Mouse (Mus musculus) adrenal gland, adult 18-20 months (tissue): ENCODE data around the gene A930004D18Rik. TPM values are rescaled to one million over a fixed set of nuclear protein-coding genes. Genes with fewer than 3 reads are reported as not detected.

Experiments used
- DNase-seq, 2 experiments: peaks; one replicate each; pipeline ENCODE4 v3.0.0; 2021 to 2022; ENCODE audit warnings: low spot score in 2 of 2
- long read RNA-seq, 2 experiments: library from polyadenylated mRNA; stranded (forward); transcript quantifications; one replicate each; pipeline ENCODE4 v2.0.0; 2021
- total RNA-seq, 2 experiments: library from RNA; stranded (reverse); gene quantifications; 1 replicate in 1 of 2; 2 replicates in 1 of 2; pipeline ENCODE4 v1.2.3; 2021

A930004D18Rik gene
- total RNA-seq, result 1 to 10 TPM; 1.4 to 2.3 TPM
- long read RNA-seq, experiment 1, partial matches to known transcripts, result 0 of 1 reads
- long read RNA-seq, experiment 1, other reads (novel, unspliced or antisense), result 0 of 1 reads
- long read RNA-seq, experiment 2, partial matches to known transcripts, result 0 of 4 reads
- long read RNA-seq, experiment 2, other reads (novel, unspliced or antisense), result 2 of 4 reads

DNA sequence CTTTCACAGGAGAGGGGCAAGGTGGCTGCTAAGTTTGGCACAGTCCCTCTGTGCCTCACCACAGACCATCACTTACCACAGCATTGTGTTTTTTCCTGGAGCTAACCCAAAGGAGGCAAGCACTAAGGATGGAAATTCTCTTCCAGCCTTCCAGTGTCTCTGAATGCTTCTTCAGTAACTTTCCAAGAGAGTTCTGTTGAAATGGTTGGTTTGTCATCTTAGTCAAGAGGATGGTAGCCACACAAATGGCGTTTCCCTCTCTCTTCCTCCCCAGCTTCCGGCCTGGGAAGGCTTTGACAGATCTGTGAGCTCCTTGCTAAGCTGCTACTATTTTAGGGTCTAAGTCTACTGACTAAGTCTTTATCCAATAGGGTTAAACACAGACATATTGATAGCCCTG lies at the start of gene A930004D18Rik:
Gene A930004D18Rik (minus strand): TSS at position 247 of the 400 bp plus-strand sequence.
- DNase-seq, result no peak

DNA sequence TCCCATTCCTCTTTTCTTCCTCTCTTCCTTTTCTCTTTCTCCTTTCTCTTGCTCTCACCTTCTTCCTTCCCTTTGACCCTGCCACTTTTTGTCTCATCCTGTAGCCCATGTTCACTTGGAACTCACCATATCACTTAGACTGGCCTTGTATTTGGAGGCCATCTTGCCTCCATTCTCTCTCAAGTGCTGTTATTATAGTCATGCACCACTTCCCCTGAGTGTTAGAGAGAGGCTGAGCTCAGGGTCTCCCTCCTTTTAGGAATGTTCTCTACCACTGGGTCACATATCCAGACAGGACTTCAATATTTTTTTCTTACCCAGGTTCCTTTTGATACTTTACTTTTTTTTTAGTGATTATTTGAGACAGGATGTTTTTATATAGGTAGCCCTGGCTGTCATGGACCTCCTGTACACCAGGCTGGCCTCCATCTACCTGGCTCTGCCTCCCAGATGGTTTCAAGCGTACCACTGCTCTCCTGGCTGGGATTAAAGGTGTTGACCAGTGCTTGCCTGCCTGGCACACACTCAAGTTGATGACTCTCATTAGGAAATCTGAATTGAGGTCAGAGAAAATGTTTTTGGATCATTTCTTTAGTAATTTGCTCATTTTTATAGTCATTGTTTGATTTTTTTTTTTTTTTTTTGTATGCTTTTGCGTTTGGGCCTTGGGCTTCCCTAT lies 42.8 kb upstream of the A930004D18Rik start:
- DNase-seq, result no peak

DNA sequence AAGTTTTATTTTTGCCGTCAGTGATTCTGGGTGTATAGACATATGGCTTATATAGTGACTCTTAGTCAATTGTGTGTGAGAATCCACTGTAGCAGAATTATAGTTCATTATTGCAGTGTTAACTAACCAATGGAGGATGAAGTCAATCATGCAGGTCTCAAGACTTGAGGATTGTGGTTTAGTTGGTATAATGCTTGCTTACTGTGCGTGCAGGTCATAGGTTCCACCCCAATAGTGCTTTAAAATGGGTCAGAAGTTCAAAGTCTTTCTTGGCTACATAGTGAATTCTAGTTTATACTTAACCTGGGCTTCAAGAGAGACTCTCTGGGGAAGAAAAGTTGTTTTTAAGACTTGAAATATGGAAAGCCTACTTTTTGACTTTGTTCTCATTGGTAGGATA lies 34.4 kb upstream of the A930004D18Rik start:
- no peak for DNase-seq

DNA sequence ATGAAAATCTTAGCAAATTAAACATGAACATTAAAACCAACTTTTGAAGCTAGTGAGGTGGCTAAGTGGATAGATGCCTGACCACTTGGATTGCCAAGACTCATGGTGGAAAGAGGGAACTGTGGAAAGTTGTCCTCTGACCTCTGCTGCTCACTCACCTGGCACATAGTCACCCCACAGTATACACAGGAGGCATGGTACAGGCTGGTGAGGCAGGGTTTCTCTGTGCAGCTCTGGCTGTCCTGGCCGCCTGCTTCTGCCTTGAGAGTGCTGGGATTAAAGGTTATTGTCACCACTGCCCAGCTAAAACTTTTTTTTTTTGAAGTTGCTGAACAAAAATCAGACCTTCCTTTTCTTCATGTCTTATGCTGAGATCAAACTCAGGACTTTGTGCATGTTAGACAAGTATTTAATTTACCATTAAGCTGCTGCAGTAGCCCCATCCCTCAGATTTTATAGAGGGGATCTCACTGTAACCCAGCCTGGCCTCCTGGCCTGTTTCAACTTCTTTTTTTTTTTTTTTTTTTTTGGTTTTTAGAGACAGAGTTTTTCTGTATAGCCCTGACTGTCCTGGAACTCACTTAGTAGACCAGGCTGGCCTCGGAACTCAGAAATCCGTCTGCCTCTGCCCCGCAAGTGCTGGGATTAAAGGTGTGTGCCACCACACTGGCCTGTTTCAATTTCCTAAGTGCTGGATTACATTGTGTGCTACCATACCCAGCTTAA lies 30.7 kb upstream of the A930004D18Rik start:
- no peak for DNase-seq

DNA sequence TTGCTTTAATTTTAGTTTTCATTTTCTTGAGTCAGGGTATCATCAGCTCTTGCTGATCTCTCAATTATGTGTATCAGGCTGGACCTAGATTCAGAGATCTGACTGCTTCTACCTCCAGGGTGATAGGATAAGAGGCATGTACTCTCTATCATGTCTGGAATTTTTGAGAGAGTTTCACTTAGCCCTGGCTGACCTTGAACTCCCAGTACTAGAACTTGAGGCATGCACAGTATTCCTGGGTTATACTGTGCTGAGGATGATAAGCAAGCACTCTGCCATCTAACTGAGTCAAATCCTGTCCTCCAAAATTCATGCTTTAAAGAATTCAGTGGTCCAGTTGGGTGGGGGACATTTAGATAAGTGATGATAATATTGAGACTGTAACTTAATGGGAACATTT lies 28.9 kb upstream of the A930004D18Rik start:
- DNase-seq, result no peak

DNA sequence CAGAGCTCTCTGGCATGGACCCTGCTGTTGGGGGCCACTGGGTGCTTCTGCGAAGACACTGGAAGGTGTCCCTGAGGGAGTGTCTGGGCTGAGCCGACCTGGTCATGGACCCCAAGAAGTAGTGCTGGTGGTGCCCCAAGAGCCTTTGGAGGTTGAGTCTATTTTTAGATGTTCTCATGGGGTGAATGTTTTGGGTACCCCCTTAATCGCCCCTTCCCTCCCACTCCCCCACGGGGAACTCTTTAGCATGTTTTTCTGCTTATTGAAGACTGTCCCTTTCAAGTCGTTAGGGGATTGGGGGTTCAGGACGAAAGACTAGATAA lies 28.1 kb upstream of the A930004D18Rik start:
- peak in 1 of 2 experiments; percentile 36 for DNase-seq

DNA sequence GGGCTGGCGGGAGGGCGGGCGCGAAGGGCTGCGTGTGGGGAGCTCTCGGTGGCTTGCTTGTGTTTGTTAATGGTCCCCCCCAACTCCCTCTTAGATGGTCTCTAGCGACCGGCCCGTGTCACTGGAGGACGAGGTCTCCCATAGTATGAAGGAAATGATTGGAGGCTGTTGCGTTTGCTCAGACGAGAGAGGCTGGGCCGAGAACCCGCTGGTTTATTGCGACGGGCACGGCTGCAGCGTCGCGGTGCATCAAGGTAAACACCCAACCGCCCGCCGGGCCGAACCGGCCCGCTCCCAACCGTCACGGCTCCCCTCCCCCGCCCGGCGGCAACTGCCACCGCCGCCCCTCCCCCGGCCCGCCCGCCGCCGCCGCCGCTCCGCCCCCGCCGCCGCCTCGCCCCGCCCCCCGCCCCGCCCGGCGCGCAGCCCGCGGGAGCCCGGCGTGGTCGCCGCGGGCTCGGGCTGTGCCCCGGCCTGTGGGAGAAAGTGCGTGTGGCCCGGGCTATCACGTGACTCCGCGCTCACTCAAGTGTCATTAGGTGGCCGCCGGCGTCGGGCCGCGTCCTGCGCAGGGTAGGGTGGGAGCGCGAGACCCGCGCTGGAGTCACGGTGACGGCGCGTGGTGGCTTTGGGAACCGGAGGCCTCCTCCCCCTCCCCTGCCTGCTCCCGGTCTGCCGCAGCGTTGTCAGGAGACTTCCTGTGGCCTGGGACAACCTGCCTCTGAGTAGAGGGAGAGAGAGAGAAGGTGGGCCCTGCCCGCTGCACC lies 27.6 kb upstream of the A930004D18Rik start:
- peak; percentile 84 to 85 for DNase-seq

DNA sequence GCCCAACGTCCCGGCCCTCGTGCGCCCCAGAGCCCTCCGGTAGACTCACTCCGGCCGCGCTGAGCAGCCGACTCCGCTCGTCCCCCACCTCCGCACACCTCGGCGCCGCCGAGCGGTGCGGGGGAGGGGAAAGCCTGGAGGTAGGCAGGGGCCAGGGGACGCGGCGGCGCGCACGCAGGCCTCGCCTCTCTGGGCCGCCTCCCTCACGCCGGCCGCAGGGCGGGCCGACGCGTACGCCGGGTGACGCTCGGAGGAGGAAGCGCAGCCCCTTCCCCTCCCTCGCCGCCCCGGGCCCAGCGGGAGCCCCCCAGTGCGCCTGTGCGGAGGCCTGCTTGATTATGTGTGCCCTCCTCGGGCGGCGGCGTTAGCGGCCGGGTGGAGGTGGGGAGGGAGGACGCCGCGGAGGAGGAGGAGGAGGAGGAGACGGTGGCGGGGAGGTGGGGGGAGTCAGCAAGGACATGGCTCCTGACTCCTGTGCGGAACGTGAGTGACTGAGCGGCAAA lies 26.9 kb upstream of the A930004D18Rik start:
- peak; percentile 89 to 90 for DNase-seq

DNA sequence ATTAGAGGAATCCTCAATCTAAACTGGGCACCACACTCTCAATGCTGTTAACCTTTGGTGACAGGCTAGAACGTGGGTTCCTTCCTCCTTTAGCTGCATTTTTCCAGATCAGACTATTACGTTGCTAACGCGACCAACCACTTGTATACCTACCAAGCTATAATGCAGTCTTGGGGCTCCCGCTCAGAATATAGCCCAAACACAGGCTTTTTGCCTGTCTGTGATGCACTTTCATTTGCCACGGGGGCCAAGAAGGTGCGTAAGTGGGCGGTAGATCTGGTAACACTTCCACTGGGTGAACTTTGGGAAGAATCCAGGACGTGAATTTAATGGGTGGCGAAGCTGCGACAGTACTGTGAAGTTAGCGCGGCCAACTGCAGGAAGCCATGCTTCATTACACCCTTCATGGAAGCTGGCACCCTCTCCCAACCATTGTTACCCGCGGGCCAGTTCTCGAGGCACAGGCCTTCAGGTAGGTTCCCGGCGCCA lies 26.3 kb upstream of the A930004D18Rik start:
- DNase-seq, result peak; percentile 37 to 58

DNA sequence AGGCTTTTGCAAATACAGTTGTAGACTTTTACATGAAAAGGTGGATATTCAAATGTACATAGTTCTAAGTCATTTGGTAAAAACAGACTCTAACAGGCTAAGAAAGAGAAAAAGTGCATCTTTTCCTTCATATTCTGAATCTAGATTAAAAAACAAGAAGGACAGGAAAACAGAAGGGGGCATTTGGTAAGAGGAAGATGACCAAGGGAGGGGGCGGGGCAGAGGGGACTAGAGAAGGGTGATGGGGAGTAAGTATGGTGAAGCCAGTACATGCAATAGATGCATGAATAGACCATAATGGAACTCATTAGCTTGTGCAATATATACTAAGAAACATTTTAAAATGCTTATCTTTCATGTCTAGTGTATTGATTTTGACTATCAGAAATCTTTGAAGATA lies 22.9 kb upstream of the A930004D18Rik start:
- no peak for DNase-seq

DNA sequence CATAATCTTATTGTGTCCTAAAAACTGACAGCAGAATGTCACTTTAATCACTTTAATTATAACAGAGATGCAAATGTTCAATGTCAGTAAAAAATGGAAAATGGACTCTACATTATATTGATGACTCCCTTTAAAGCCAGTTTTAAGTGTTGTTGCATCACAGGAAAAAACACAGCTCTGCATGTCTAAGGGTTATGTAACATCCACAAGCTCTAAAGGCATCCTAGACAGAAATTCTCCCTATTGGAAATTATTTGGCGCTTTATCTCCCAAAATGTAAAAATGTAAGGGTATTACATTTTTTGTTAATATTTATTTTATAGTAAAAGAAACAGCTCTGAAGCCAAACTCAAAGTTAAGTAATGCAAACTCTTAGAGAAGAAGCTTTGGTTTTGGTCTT lies 22.4 kb upstream of the A930004D18Rik start:
- no peak for DNase-seq

DNA sequence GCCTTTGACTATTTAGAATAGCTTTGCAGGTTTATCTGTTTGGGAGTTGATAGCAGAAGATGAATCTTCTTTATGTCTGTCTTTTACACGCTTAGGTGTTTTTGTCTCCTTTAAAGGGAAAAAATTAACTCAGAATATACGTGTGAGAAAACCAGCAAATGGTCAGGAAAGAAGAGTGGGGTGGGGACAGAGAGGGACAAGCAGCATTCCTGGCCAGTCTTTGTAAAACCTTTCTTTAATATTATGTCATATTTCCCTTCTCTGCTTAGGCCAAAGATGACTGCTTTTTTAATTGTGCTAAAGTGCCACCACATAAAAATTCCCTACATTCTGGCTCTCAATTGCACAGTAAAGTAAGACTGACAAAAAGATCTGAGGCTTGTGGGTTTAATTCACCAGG lies 21.5 kb upstream of the A930004D18Rik start:
- DNase-seq, result no peak

DNA sequence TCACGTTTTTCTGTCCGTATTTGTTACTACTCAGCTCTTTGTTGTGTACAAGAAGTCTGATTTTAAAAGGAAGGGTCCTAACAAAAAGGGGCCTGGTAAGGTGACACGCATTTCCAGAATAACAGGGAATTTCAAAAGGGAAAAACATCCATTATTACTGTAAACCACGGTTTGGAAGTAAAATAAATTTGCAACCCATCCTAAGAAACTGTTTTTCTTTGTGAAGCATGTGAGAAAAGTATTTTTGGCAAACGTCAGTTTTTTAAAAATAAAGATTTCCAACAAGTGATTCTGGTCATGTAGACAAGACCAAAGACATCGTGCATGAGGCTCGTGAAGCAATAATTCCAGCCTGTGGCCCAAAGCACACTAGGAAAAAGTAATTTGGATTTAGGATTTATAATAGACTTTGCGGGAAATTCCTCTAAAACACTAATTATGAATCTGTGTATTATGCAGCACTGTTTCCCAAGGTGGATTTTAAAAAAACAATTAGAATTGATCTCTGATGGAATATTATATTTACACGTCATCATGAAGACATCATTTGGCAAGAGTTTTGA lies 20.7 kb upstream of the A930004D18Rik start:
- no peak for DNase-seq

DNA sequence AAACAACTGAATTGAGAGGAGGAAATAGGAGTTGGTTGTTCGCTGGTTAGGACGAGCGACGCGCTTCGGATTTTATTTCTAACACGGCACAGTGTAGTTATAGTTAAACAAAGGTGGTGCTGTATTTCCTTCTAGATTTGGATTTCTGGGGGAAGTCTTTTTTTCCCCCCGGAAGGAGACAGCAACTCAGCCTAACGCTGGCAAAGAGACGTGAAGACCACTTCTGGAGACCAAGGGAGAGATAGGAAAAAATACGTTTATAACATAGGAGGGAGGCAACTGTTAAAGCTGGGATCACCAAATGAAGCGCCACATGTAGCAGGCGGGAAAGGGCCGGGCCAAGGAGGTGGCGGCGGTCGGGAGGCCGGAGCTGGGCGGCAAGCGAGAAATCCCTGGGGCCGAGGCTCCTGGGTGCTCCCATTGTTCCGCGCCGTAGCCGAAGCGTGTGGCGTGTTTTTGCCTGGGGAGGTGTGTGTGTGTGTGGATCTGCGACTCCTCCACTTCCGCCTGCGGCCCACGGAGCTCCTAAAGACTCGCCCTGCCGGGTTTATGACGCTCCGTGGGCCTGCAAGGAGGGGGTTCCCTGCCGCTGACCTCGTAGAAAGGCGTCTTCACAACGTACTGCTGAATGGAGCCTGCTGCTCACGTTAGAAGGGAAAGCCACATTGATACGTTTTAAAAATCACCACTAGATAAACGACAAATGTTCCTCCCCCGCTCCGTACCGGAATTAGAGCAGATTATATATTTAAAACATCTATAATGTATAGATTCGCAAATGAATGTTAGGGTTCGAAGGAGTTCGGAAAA lies 20.0 kb upstream of the A930004D18Rik start:
- DNase-seq, result peak; percentile 63 to 66

DNA sequence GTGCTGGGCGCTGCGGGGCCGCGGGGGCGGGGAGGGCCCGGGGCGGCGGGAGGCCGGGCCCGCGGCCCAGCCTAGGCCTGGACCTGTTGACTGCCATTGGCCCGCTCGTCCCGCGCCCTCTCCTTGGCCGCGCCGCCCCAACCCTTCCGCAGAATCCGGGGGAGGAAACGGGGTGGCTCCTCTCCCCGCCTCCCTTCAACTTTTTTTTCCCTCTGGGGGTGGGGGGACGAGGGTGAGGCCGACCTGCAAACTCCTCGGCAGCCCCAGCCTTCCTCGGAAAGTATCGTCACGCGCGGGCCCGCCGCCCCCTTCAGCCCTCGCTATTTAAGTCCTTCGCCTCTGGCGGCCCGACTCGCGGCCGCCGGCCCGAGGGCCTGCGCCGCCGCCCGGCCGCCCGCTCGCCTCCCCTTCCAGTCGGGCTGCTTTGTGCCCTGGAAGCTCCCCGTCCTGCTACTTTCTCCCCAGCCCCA lies 19.3 kb upstream of the A930004D18Rik start:
- peak; percentile 88 to 95 for DNase-seq

DNA sequence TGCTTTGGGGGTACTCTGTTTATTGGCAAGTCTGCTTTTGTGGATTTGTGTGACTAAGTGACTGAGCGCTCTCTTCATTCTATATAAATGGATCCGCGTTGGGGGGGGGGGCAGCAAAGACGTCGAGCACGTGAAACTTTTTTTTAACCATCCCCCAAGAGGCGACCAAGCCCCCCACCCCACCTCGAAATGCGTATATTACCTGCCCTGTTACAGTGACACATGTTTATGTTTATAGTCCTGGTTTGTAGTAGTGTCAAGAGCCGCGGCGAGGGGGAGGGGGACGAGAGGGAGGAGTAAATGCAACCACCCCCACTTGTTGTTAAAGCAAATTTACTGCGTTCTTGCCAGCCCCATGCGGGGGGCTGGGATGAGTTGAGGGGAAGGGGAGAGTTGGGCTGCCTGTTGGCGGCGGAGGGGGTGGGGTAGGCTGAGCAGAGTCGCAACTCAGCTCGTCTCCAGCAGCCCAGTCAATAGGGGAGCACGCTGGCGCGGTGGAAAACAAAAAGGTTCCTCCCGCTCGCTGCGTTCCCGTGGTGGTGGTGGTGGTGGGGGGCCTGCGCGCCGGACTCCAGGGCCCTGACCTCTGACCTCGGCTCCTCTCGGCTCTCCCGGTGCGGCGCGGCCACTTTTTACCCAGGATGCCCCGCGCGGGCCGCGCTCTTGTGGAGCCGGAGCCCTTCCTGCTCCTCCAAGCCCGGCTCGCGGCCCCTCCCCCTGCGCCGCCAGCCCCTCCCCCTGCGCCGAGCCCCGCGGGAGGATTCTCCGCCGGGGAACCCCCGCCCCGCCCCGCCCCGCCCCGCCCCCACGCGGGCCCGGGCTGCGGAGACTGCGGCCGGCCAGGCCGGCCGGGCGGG lies 18.6 kb upstream of the A930004D18Rik start:
- DNase-seq, result peak; percentile 96 to 97

DNA sequence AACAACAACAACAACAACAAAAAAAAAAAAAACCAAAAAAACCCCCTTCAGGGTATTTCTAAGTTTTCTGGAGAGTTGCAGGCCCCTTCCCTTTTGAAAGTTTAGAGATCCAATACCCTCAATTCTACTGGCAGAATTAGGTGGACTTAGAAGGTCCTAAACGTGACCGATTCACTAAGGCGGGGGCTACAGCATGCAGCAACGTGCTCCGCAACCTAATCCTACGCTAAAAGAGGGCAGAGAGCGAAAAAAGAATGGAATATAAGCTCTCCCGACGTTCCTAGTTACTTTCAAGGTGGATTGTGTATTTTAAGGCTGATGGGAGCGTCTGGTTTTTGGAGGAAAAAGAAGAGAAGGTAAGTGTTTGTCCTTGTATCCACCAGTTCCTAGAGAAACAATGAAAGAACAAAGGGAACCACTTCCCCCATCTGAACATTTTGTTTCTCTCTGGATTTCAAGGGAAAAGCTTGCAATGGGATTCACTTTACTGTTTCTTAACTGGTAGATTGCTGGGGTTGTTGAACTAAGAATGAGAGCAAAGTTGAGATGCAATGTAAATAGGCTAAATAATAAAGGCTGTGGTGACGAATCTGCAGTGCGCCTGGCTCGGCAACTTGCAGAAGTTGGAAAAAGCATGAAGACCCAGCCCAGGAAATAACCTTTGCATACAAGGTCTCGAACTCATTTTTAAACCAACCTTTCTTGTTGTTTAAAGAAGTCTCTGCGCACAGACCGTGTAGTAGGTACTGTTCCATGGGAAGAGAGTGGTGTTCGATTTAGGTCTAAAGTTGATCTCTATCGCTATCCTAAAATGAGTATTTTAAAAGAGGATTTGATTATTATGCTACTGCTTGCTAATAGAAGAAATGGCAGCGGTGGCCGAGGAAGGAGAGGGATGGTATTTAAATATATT lies 17.7 kb upstream of the A930004D18Rik start, which contains the start of gene Mllt10:
Gene Mllt10 (plus strand): TSS at position 222 of the 913 bp plus-strand sequence.
- DNase-seq, result peak in 1 of 2 experiments; percentile 25
